Mouse (Mus musculus): ENCODE results near the gene Nsg2. TPM values are rescaled to one million over a fixed set of nuclear protein-coding genes. Genes with fewer than 3 reads are reported as not detected.
A peak's percentile ranks its signal among the peaks of the same experiment; 100 is the strongest.

Nsg2 gene
- total RNA-seq, 2 experiments from 2014 or later = 1.7 to 3.0 TPM

GRCm38 (mm10) chr11:32010663-32010970 lies 10.4 kb downstream of the Nsg2 start:
- intact Hi-C loops (cut with DNase I) = no loop called here
- DNase-seq = no peak

GRCm38 (mm10) chr11:32011867-32012603 lies 11.8 kb downstream of the Nsg2 start:
- intact Hi-C loops (cut with DNase I) = no loop called here
- DNase-seq = no peak

GRCm38 (mm10) chr11:32013014-32013427 lies 12.8 kb downstream of the Nsg2 start:
- no peak for DNase-seq
- intact Hi-C loops (cut with DNase I) = no loop called here

- intact Hi-C loops (cut with DNase I) = no loop called here
- DNase-seq = no peak
These were observed 13.3 kb downstream of the Nsg2 start for GRCm38 (mm10) chr11:32013561-32013960.

- intact Hi-C loops (cut with DNase I) = no loop called here
- no peak for DNase-seq
These were observed 17.9 kb downstream of the Nsg2 start for GRCm38 (mm10) chr11:32018201-32018600.

GRCm38 (mm10) chr11:32020031-32020965 lies 20.0 kb downstream of the Nsg2 start:
- DNase-seq = peak; percentile 29 to 35
- intact Hi-C loops (cut with DNase I) = no loop called here

- no peak for DNase-seq
- intact Hi-C loops (cut with DNase I) = no loop called here
These were observed 26.4 kb downstream of the Nsg2 start for GRCm38 (mm10) chr11:32026634-32027033.

- DNase-seq = no peak
- intact Hi-C loops (cut with DNase I) = no loop called here
These were observed 27.4 kb downstream of the Nsg2 start for GRCm38 (mm10) chr11:32027474-32028342.

GRCm38 (mm10) chr11:32028605-32029004 lies 28.3 kb downstream of the Nsg2 start:
- DNase-seq = no peak
- intact Hi-C loops (cut with DNase I) = no loop called here

- intact Hi-C loops (cut with DNase I) = no loop called here
- no peak for DNase-seq
These were observed 29.1 kb downstream of the Nsg2 start for GRCm38 (mm10) chr11:32029356-32029755.

- no peak for DNase-seq
- intact Hi-C loops (cut with DNase I) = no loop called here
These were observed 31.1 kb downstream of the Nsg2 start for GRCm38 (mm10) chr11:32031396-32031795.

- DNase-seq = no peak
- intact Hi-C loops (cut with DNase I) = no loop called here
These were observed 31.8 kb downstream of the Nsg2 start for GRCm38 (mm10) chr11:32032053-32032452.

- no peak for DNase-seq
- intact Hi-C loops (cut with DNase I) = no loop called here
These were observed 35.6 kb downstream of the Nsg2 start for GRCm38 (mm10) chr11:32035831-32036230.

GRCm38 (mm10) chr11:32039656-32040055 lies 39.4 kb downstream of the Nsg2 start:
- intact Hi-C loops (cut with DNase I) = no loop called here
- DNase-seq = no peak

GRCm38 (mm10) chr11:32057389-32057788 lies 57.1 kb downstream of the Nsg2 start:
- intact Hi-C loops (cut with DNase I) = no loop called here
- DNase-seq = no peak

GRCm38 (mm10) chr11:32057861-32058260 lies 57.6 kb downstream of the Nsg2 start:
- intact Hi-C loops (cut with DNase I) = no loop called here
- DNase-seq = no peak

- intact Hi-C loops (cut with DNase I) = no loop called here
- DNase-seq = no peak
These were observed 60.8 kb downstream of the Nsg2 start for GRCm38 (mm10) chr11:32061020-32061419.

- DNase-seq = peak; percentile 26 to 39
- intact Hi-C loops (cut with DNase I) = no loop called here
These were observed 61.6 kb downstream of the Nsg2 start for GRCm38 (mm10) chr11:32061874-32062273.

GRCm38 (mm10) chr11:32063775-32064510 lies 63.7 kb downstream of the Nsg2 start:
- no peak for DNase-seq
- intact Hi-C loops (cut with DNase I) = no loop called here

- intact Hi-C loops (cut with DNase I) = no loop called here
- no peak for DNase-seq
These were observed 64.2 kb downstream of the Nsg2 start for GRCm38 (mm10) chr11:32064511-32064862.

Data from heart, postnatal 10 days (tissue).